Mouse (Mus musculus) lung, adult 2 months (tissue): ENCODE measurements around the gene Fbxl16. TPM values are rescaled to one million over a fixed set of nuclear protein-coding genes. Genes with fewer than 3 reads are reported as not detected.
A peak's percentile ranks its signal among the peaks of the same experiment; 100 is the strongest.

ENCODE experiments used
- DNase-seq: peaks from one replicate; pipeline ENCODE4 v3.0.0; 2022
- H3K4me1 ChIP-seq: fragments of 200-500 bp; 2 replicates; pipeline ENCODE4 v1.6.1; 2011; ENCODE audit warnings: low read length; ENCODE audit not compliant: control insufficient read depth, insufficient read depth
- H3K4me3 ChIP-seq: fragments of 200-500 bp; replicated peaks from 2 replicates; pipeline ENCODE3; 2011; ENCODE audit warnings: low read depth, mild to moderate bottlenecking, control low read depth, low read length; ENCODE audit errors: extremely low read depth
- CTCF ChIP-seq: fragments of 200-500 bp; IDR thresholded peaks from 2 replicates; pipeline ENCODE4 v1.5.1; 2011; ENCODE audit warnings: mild to moderate bottlenecking, low read length, control low read depth; ENCODE audit not compliant: insufficient read depth
- POLR2A ChIP-seq: fragments of 200-500 bp; IDR thresholded peaks from 2 replicates; pipeline ENCODE4 v1.6.1; 2011; ENCODE audit warnings: low read depth, mild to moderate bottlenecking, control low read depth, low read length, borderline replicate concordance; ENCODE audit errors: extremely low read depth
- WGBS: fragments of 180-500 bp; shearing (Covaris S2); methylation state at CpG from one replicate; pipeline ENCODE4 v1.1.7; 2018; 5-methylcytosine and 5-hydroxymethylcytosine counted together
- polyA plus RNA-seq: library from polyadenylated mRNA; depleted of rRNA; stranded (reverse); fragments of >200 nt; gene quantifications from 2 replicates; pipeline ENCODE4 v1.2.3, GENCODE M21; 2012

Fbxl16 gene
- polyA plus RNA-seq, 1 experiment = 5.0 TPM

DNA sequence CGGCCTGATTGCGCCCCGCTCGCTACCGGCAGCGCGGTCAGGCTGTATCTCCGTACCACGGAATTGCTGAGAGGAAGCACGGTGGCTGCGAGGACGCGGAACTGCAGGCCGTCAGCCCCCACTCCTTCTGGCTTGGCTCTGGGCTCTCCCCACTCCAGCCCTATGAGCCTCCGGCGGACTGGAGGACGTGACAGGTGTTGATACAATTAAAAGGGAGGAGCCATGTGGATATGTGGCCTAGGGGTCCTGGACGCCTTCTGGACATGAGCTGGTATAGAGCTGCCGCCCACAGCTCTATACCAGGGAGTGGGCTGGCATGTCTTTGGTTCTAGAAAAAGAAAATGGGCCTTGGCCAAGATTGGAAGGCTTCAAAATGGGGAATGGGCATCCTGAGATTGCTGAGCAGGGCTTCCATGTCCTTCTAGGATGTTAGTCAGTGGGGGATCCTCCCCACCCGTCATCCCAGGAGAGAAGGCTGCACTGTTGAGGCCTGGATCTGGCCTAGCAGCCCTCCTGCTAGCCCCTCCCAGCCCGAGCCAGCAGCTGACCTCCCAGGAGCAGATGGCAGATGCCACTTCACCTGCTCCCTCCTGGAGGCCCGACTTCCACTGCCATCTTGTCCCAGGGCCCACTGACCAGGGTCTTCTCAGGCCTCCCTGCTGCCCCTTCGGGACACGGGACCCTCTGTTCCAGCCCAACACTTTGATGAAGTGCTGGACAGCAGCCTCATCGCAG, 888 bp downstream of the Fbxl16 start:
- WGBS = 10% methylated on average over 25 of the region's 25 CpGs
- DNase-seq = no peak
- Histone ChIP-seq H3K4me3 (peak overlapping the region; percentile 49), H3K4me1 (no peaks in the 10 kb centered on the region; the same call in 1 of the 2 replicates)
- TF ChIP-seq POLR2A (no peak), CTCF (no peak)

- DNase-seq = no peak
- Histone ChIP-seq H3K4me1 (no peaks in the 10 kb centered on the region; the same call in 1 of the 2 replicates), H3K4me3 (no peak overlapping the region)
- 66% methylated on average over 4 of the region's 4 CpGs for WGBS
- no peak for TF ChIP-seq CTCF
- no peak for TF ChIP-seq POLR2A
Measured at GRCm38 (mm10) chr17:25810890-25811289, 2.0 kb downstream of the Fbxl16 start.

DNA sequence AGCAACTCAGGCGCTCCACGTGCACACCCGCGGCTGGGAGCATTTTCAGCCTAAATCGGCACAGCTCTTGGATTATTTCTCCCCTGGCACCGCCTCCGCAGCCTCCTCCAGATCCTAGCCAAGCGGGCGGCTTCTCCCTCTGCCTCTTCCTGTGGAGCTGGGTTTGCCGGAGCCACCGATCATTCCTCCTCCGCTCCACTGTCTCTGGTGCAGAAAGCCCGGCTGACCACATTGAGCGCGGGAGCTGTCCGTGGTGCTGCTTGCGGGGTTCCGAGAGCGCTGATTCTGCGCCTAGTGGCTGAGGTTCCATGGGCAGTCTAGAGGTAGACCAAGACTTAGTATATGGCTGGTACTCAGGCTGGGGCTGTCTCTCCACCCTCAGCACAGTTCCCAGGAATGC, 4.6 kb downstream of the Fbxl16 start:
- DNase-seq = peak; percentile 66
- Histone ChIP-seq H3K4me3 (no peak overlapping the region), H3K4me1 (no peaks in the 10 kb centered on the region; the same call in 1 of the 2 replicates)
- 2% methylated on average over 20 of the region's 20 CpGs for WGBS
- TF ChIP-seq CTCF = peak; percentile 55
- TF ChIP-seq POLR2A = no peak

GRCm38 (mm10) chr17:25817662-25818061, 8.8 kb downstream of the Fbxl16 start:
- 79% methylated on average over 11 of the region's 11 CpGs for WGBS
- Histone ChIP-seq H3K4me3 (no peak overlapping the region), H3K4me1 (no peaks in the 10 kb centered on the region)
- TF ChIP-seq CTCF = no peak
- TF ChIP-seq POLR2A = no peak
- DNase-seq = no peak

- DNase-seq = peak; percentile 3
- H3K4me3 ChIP-seq = no peak overlapping the region
Measured at GRCm38 (mm10) chr17:25818851-25819780, 10.2 kb downstream of the Fbxl16 start.

DNA sequence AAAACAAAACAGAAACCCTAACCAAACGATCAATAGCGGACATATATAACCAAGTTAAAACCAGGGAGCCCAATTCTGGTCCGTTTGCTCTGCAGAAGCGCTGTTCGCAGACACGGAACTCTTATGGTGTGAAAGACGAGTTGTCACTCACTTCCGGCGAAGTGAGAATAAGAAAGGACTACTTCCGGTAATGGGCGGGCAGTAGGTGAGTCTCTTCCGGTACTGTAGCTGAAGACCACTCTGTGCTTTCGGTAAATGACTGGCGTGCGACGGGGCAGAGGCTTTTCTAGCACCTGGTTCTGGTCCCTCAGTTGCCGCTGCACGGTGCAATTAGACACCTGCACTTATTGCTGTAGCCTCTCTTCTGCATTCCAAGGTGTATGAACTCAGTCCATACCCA, 14.6 kb downstream of the Fbxl16 start, which contains the start of gene Wdr24:
Gene Wdr24 (plus strand): TSS at position 176 of the 400 bp plus-strand sequence.
- H3K4me3 ChIP-seq = peak within 1 kb of the TSS; percentile 76
- peaks cover 9% of the 10 kb centered on the region for H3K4me1 ChIP-seq
- 0% methylated on average over 18 of the region's 18 CpGs for WGBS
- no peak for TF ChIP-seq CTCF
- TF ChIP-seq POLR2A = peak; percentile 74; the same call in 1 of the 2 replicates
- DNase-seq = peak; percentile 77

More at GRCm38 (mm10) chr17:25818851-25819780, 10.2 kb downstream of the Fbxl16 start:
- peaks cover 2% of the 10 kb centered on the region; the same call in 1 of the 2 replicates for H3K4me1 ChIP-seq
- 7% methylated on average over 46 of the region's 46 CpGs for WGBS
- TF ChIP-seq CTCF (no peak), POLR2A (no peak)

GRCm38 (mm10) chr17:25824362-25825142, 15.7 kb downstream of the Fbxl16 start:
- TF ChIP-seq POLR2A (no peak), CTCF (no peak)
- no peak for DNase-seq
- H3K4me1 ChIP-seq = peaks cover 12% of the 10 kb centered on the region
- no peak overlapping the region for H3K4me3 ChIP-seq
- 70% methylated on average over 16 of the region's 17 CpGs for WGBS

- Histone ChIP-seq H3K4me1 (peaks cover 13% of the 10 kb centered on the region), H3K4me3 (no peak overlapping the region)
- TF ChIP-seq POLR2A = no peak
- TF ChIP-seq CTCF = no peak
- no peak for DNase-seq
- WGBS = 86% methylated on average over 6 of the region's 6 CpGs
Measured at GRCm38 (mm10) chr17:25825311-25825710, 16.4 kb downstream of the Fbxl16 start.
